Mouse (Mus musculus): ENCODE data around the gene Clic3. TPM values are rescaled to one million over a fixed set of nuclear protein-coding genes. Genes with fewer than 3 reads are reported as not detected.

Gene Clic3
- total RNA-seq, 4 experiments from 2014 or later, result 1.3 to 3.6 (median 2.3) TPM

DNA sequence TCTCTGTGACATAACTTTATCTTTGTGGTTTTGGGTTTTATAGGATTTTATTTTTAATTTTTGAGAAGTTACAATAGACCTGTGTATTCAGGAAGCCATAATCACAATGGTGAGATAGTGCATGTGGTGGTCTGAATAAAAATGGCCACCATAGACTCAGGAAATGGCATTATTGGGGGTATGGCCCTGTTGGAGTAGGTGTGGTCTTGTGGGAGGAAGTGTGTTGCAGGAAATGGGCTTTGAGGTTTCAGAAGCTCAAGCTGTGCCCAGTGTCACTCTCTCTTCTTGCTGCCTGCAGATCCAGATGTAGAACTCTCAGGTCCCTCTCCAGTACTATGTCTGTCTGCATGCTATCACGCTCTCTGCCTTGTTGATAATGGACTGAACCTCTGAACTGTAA is 23.9 kb downstream of the Clic3 start:
- no peak for DNase-seq (ENCODE audit: low spot score)

DNA sequence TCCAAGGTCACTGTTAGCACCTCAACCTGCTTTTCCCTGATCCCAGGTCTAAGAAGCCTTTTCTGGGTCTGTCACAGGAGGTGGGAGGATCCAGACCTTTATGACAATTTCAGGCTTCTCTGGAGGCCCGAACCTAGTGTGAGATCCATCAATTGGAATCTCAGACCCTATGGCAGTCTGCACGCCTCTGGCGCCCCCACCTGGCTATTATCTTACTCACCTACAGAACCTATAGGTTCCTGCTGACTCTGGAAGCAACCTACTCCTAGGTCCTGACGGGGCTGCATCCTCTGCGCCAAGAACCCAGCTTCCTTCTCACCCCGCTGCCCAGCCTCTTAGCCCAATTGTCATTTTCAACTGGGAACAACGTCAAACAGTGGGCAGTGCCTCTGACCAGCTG is 26.3 kb downstream of the Clic3 start:
- DNase-seq (ENCODE audit: low spot score), result no peak

DNA sequence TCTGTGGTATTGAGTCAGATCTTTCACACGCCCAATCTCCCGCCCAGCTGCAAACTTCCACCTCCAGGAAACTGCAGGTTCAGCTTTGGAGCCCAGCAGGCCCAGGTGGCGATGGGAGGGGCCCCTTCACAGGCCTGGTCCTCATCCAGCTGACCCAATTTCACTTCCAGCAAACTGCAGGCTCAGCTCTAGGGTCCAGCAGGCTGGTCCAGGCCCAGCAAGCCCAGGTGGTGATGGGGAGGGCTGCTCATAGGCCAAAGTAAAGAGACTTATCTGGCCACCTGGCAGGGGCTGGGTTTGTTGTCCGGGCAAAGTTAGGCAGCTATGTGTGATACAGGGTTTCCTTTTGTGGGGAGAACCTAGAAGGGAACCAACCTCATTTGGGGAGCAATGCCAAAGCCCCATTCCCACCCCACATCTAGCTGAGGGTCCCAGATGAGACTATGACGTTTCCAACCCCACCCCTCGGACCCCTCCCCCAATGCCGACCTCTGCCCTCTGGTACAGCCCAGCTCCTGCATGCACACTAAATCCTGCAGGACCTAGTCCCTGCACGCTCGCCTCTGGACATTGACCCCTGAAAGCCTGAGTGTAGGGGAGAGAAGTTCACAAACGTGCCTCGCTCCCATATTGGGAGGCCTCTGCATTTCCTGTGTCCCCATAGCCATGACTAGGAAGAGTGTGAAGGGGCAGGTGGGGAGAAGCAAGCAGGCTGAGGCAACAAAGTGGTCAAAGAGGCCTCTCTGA is 28.4 kb downstream of the Clic3 start:
- no peak for DNase-seq (ENCODE audit: low spot score)

DNA sequence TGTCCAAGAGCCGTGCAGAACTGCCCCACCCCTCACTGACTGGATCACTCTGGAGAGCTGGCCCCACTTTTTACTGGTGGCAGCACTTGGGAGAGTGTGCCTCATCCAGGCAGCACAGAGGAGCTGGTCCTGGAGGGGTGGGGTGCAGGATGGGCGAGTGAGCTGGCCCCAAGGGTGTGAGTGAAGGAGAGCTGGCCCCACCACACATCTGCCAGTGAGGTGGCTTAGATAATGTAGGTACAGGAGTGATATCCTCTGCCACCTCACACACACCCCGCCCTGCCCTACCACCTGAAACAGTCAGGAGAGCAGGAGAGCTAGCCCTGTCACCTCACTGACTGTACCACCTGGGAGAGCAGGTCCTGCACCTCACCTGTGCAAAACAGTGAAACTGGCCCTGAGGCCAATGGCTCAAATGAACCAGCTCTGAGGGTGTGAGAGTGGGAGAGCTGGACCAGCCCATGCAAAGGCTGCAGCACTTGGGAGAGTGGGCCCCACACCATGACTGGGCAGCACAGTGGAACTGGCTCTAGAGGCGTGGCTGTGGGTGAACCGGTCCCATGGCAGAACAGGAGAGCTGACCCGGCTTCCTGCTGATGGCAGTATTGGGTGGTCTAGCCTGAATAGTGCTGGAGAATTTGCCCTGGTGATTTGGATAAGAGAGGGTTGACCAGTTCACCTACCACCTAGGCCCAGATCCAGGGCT is 31.5 kb downstream of the Clic3 start:
- no peak for DNase-seq (ENCODE audit: low spot score)

DNA sequence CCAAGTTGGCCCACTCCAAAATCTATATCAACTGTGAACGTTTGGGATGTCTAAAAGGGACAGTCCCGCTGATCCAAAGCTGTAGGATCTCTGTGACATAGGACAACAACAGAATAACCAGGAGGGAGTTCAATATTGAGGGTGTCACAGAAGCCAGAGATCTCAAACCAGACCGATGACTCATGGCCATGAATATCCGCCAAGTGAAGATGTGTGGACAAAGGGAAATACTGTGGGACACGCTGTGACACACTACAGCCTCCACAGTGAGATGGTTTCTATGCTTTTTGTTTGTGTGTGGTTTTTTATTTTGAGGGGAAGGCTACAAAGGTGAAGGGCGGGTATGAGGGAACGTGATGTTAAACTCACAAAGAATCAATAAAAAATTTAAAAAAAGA is 32.0 kb downstream of the Clic3 start:
- no peak for DNase-seq (ENCODE audit: low spot score)

DNA sequence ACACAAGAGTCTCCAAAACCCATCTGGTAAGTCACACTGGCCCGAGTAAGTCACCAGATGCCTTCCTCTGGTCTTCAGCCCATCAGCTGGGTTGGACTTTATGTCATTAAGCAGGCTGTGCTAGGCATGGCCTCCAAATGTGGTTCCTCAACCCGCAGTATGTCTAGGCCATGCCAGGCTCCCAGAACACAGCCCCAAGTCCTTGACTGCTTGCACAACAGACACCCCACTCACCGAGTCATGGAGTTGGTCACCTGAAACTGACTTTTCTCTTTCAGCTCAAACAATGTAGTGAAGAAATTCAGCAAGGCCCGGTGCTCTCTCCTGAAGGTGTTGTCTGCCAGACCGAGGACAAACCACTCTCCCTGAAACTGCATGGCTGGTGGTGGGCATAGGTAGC is 36.4 kb downstream of the Clic3 start:
- DNase-seq (ENCODE audit: low spot score), result no peak

DNA sequence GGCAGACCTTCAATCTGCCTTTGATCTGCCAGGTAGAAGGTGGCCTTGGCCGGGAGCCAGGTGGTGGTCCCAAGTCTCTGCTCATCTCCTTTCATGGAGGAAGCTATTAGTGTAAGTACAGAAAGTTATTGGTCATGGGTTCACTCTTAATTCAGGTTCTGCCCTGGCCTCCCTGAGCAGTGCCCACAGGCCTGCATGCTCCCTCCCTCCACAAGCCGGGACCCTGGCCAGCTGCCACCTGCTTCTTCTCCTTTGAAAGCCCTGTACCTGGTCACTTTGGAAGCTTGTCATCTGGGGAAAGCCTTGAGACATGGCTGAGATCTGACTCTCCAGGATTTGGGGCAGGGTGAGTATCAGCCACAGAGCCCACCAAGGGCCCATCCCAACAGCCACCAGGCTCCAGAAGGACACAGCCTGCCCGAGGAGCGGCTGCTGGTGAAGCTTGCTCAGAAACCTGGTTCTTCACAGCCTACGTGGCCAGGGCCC is 36.9 kb downstream of the Clic3 start, which contains the start of gene Lcn12:
Gene Lcn12, minus strand, starts transcription at position 436 of the 486 bp plus-strand sequence.
- DNase-seq (ENCODE audit: low spot score), result no peak

DNA sequence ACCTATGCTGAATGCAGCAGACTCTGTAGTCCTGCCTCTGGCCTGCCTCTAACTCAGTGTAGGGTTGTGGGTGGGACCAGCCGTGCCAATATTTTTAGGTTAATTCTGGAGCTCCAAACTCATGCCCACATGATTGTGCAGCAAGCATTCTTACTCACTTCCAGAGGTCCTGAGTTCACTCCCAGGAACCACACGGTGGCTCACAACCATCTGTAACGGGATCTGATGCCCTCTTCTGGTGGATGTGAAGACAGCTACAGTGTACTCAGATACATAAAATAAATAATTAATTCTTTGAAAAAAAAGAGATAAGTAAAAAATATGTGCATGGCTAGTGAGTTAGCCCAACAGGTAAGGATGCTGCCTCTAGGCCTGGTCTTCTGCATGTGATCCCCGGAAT is 39.8 kb downstream of the Clic3 start:
- DNase-seq (ENCODE audit: low spot score), result no peak

DNA sequence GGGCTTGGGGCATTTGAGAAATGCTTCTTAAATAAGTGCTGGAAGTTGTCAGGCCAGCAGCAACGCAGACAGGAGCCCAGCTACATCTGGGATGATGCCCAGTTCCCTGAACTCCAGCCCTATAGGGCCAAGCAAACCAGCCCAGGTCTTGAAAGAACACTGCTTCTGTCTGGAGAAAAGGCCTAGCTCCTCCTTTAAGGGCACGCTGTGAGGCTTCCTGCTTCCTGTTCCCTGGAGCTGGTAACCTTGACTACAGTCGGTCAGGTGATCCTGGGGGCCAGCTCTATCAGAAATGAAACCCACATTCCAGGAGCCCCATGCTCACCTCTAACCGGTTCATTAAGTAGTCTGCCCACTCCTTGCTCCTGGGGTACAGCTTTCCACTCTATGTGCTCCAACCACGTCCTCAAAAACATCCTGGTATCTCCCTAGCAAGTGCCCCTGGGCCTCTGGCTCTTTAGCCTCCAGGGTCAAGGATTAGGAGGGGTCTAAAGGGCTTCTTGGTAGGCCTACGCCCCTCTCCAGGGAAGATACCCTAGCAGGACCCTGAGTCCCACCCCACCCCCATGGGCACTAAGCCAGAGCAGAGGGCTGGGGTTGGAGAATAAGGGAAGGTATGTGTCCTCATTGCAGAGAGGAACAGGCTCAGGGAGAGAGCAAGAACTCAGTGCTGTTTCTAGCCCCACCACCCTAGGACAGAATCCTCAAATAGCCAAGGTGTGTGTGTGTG is 41.4 kb downstream of the Clic3 start:
- DNase-seq (ENCODE audit: low spot score), result no peak

DNA sequence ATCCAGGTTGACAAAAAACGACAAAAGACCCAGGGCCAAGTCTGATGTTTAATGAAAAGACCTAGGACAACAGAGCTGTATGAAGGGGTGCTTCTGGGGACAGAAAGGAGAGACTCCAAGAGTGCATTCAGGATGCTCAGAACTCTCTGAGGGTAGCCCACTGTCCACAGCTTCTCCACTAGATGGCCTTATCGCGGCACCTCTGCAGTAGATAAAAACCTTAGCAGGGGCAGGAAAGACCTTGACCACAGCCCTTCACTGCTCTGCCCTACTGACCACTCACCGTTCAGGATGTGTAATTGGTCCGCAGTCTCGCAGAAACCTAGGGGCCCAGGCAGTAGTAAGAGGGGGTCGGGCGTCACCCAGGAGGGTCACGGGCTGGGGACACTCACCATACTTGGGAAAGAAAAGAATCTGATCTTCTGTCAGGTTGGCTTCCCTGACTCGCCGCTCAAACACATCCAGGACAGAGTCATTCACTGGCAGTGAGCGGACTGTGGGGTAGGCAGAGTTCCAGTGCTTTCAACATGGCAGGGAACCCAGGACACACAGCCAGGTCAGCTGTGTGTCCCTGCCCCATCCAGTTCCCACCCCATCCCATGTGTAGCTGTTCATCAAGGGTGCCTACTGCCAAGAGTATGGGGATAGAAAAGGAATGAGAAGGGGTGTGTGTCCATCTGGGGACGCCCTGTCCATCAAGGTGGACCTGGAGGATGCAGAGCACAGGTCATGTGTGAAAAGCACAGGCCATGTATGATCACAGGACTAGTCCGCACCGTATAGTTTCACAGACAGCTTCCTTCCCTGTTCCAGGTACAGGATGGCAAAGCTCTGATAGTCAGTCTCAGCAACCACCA is 42.2 kb downstream of the Clic3 start:
- DNase-seq (ENCODE audit: low spot score), result no peak

DNA sequence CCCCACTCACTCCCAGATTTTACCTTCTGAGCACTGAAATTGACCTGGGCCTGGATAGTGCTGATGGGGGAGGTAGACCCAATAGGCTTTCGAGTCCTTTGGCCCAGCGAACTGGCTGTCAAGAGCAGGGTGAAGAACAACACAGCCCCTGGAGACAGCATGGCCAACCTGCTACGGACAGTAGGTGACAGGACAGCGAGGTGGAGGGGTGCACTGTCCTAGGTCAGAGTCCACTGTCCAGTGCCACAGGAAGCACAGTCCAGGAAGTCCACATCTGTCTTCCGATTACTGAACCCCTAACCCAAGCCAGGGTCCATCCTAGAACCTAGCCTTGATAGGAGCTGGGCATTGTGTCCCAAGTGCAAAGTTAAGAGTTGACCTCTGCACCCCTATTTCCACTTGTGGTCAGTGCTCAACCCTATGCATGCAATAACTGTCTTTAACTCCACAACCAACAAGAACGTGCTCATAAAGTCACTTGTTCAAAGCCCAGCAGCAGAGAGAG is 43.5 kb downstream of the Clic3 start:
- no peak for DNase-seq (ENCODE audit: low spot score)

DNA sequence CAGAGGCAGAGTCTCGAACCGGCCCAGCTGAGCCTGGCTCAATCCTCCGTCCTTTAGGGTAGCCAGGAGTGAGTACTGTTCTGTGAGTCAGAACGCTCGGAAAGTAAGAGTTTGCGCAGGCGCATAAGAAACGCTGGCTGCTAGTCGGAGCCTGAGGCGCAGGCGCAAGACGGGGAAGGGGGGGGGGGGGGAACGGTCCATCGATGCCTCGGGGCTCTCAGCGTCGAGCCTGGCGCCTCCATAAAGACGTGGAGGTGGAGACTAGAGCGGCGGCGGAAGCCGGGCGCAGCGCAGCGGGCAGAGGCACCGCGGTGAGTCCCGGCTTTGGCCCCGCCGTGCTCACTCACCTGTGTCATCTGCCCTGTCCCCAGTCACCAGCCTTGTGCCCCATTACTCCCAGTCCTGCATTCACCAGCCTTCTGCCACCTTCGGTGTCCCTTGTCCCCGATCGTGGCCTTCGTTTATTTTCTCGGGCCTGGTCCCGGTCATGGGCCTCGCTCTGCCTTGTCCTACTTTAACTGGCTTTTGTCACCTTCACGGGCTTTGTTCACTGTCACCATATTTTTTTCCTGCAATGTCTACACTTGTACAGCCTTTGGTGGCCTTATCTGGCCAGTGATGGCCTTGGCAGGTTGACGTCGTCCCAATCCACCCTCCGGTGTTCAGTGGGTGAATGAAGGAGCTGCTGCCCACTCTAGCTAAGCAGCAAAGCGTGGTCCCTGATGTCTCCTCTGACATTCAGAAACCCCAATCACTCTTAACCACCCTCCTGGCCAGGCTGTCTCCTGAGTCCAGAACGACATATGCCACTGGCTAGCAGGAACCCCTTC is 44.2 kb downstream of the Clic3 start, which contains the start of gene Fbxw5:
Gene Fbxw5, plus strand, starts transcription at position 175 of the 830 bp plus-strand sequence.
- DNase-seq (ENCODE audit: low spot score), result peak; percentile 85

DNA sequence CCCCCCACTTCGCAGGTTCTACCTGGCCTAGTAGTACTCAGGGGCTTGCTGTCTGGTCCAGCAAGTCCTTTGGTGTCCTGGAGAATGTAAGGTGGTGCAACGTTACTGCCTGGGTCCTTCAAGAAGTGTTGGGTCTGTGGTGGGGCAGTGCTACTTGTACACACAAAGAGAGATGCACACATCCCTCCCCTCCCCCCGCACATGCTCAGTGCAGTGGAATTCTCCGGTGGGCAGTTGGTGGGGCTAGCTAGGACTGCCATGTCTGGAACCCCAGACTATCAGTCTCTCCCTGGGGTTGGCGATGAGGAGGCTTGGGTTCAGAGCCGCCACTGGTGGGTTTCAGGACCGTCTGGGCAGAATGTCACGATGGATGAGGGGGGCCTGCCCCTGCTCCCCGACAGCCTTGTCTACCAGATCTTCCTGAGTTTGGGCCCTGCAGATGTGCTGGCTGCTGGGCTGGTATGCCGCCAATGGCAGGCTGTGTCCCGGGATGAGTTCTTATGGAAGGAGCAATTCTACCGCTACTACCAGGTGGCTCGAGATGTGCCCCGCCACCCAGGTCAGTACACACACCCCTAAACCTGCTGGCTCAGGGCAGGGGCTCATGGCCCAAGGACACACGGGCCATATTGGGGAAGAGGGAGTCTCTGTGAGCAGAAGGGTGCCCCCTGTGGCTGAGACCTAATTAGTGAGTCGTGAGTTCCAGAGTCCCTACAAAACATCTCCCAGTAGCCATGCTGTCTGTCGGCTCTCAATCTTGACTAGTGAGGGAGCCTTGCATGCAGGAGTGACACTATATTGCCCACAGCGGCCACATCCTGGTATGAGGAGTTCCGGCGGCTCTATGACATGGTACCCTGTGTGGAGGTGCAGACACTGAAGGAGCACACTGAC is 45.2 kb downstream of the Clic3 start, which contains the start of gene C8g:
Gene C8g, minus strand, starts transcription at position 127 of the 894 bp plus-strand sequence.
- no peak for DNase-seq (ENCODE audit: low spot score)

DNA sequence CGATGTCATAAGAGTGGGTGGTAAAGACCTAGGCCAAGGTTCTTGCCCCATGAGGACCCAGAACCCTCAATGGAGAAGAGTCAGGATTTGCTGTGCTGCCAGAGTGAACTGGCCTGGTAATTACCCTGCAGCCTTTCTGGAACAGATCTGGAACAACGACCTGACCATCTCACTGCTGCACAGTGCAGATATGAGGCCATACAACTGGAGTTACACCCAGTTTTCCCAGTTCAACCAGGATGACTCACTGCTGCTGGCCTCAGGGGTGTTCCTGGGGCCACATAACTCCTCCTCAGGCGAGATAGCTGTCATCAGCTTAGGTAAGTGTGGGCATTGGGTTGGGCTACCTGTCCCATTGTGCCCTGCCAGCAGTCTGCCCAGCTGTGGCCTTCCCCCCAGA is 46.1 kb downstream of the Clic3 start:
- DNase-seq (ENCODE audit: low spot score), result no peak

DNA sequence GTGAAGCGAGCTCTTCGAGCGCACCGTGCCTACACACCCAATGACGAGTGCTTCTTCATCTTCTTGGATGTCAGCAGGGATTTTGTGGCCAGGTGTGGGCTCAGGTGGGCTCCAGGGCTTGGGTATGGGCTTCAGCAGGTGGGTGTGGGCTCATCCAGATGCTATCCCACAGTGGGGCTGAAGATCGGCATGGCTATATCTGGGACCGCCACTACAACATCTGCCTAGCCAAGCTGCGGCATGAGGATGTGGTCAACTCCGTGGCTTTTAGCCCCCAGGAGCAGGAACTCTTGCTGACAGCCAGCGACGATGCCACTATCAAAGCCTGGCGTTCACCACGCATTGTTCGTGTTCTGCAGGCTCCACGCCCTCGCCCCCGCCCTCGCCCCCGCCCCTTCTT is 47.9 kb downstream of the Clic3 start:
- no peak for DNase-seq (ENCODE audit: low spot score)

DNA sequence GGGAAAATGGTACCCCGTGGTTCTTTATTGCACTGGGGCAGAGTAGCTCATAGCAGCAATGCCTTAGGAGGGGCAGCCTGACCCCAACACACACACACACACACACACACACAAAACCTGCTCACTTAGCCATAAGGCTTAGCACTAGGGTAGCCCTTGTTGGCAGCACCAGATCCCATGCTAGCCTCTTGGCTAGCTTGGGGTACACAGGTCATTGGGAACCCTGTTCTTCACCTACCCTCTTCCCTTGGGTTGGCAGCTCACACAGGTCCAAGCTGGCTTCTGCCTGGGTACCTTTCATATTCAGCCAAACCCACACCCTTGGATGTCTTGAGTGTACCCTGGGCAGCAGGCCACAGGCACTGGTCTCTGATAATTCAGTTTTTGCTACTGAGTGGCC is 48.4 kb downstream of the Clic3 start:
- no peak for DNase-seq (ENCODE audit: low spot score)

DNA sequence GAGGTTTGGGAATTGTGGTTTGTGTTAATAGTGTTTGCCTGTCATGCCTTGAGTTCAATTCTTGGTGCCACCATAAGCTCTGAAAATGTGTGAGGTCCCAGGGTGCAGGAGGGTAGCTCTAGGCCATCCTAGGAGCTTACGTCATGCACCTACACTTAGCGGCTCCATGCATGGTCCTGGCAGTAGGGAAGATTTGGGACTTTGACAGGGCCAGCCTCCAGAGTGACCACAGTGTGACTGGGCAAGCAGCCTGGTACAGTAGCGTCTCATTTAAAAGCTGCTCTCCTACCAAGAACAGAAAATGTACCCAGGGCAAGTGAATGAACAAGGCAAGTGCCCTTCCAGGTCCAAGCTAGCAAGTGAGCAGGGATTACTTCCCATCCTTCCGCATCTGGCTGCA is 49.2 kb downstream of the Clic3 start:
- DNase-seq (ENCODE audit: low spot score), result no peak

DNA sequence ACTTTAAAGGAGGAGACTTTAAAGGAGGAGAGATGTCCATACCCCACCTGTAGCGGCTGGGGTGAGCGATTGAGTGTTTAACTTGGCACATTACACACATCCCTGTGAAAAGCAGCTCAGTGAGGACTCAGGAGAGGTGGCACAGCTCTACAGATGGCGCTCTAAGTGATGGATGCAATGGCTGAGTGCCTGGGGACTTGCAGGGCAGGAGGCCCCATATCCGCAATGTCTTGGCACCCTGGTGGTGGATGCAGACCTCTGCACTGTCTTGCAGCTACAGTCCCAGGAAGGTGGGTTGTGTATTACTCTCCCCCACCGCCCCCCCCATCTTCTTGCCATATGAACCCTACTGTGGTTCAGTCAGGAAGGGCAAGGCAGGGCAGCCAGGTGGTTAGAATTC is 50.3 kb downstream of the Clic3 start:
- no peak for DNase-seq (ENCODE audit: low spot score)

Measured in heart, adult 8-10 months (tissue).